Mouse (Mus musculus) lung, postnatal 25 days (tissue): ENCODE results near the gene Znrf1.

Experiments
- DNase-seq: peaks from one replicate; pipeline ENCODE4 v3.0.0; 2022; ENCODE audit warnings: low spot score

Znrf1 gene

GRCm38 (mm10) chr8:111569926-111570325 lies 34.0 kb downstream of the Znrf1 start:
- no peak for DNase-seq

GRCm38 (mm10) chr8:111570432-111570831 lies 34.5 kb downstream of the Znrf1 start:
- no peak for DNase-seq

- DNase-seq = no peak
These were observed 35.8 kb downstream of the Znrf1 start for GRCm38 (mm10) chr8:111571661-111572060.

GRCm38 (mm10) chr8:111572431-111572830 lies 36.5 kb downstream of the Znrf1 start:
- DNase-seq = no peak

- no peak for DNase-seq
These were observed 37.7 kb downstream of the Znrf1 start for GRCm38 (mm10) chr8:111573583-111573982.

- no peak for DNase-seq
These were observed 38.1 kb downstream of the Znrf1 start for GRCm38 (mm10) chr8:111574016-111574415.

- no peak for DNase-seq
These were observed 39.6 kb downstream of the Znrf1 start for GRCm38 (mm10) chr8:111575492-111575891.

GRCm38 (mm10) chr8:111576501-111576900 lies 40.6 kb downstream of the Znrf1 start:
- DNase-seq = no peak

- DNase-seq = no peak
These were observed 42.1 kb downstream of the Znrf1 start for GRCm38 (mm10) chr8:111577880-111578533.

GRCm38 (mm10) chr8:111579318-111579717 lies 43.4 kb downstream of the Znrf1 start:
- DNase-seq = no peak

- DNase-seq = no peak
These were observed 44.4 kb downstream of the Znrf1 start for GRCm38 (mm10) chr8:111580306-111580705.

GRCm38 (mm10) chr8:111582386-111582785 lies 46.5 kb downstream of the Znrf1 start:
- DNase-seq = no peak

GRCm38 (mm10) chr8:111584946-111585345 lies 49.0 kb downstream of the Znrf1 start:
- peak; percentile 66 for DNase-seq

- DNase-seq = no peak
These were observed 51.7 kb downstream of the Znrf1 start for GRCm38 (mm10) chr8:111587545-111588094.

- DNase-seq = no peak
These were observed 52.4 kb downstream of the Znrf1 start for GRCm38 (mm10) chr8:111588336-111588735.

- DNase-seq = no peak
These were observed 54.3 kb downstream of the Znrf1 start for GRCm38 (mm10) chr8:111590214-111590613.

GRCm38 (mm10) chr8:111591176-111591575 lies 55.3 kb downstream of the Znrf1 start:
- no peak for DNase-seq

- DNase-seq = no peak
These were observed 56.6 kb downstream of the Znrf1 start for GRCm38 (mm10) chr8:111592390-111592910.

- DNase-seq = no peak
These were observed 58.3 kb downstream of the Znrf1 start for GRCm38 (mm10) chr8:111594044-111594840.

- no peak for DNase-seq
These were observed 59.1 kb downstream of the Znrf1 start for GRCm38 (mm10) chr8:111594951-111595350.

- DNase-seq = peak; percentile 83
These were observed 60.0 kb downstream of the Znrf1 start for GRCm38 (mm10) chr8:111595712-111596484.

GRCm38 (mm10) chr8:111596485-111596821 lies 60.6 kb downstream of the Znrf1 start:
- DNase-seq = no peak
